In the genomic region with DNA sequence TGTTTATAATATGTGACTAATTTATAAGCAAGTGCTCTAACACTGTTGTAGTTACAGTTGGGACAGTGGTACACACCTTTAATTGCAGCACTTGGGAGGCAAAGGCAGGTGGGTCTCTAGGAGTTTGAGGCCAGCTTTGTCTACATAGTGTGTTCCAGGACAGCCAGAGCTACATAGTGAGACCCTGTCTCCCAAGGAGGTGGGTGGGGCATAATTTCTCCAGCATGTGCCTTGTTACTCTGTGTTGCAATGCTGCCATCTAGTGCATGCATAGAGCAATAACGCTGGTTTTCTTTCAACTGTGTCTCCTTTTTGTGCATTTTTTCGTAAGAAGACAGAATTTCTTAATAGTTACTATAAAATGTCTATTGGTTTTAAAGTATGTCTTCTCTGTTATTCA, we compare ENCODE assay signal across 7 mouse cellular contexts. TPM values are rescaled to one million over a fixed set of nuclear protein-coding genes. Genes with fewer than 3 reads are reported as not detected.
A peak's percentile ranks its signal among the peaks of the same experiment; 100 is the strongest.
DNase-seq lines count a peak whose midpoint lies in the region; ATAC-seq and TF ChIP-seq lines count a peak whose summit lies in the region.

No protein-coding gene starts in this region.

- H3K36me3 ChIP-seq in G1E (replicated peaks): peaks cover 72% of the 10 kb centered on the region
- H3K36me3 ChIP-seq in hindbrain, embryonic 10.5 days: peaks cover 61% of the 10 kb centered on the region
- H3K36me3 ChIP-seq in lung, embryonic 14.5 days (ENCODE audit: insufficient read depth): peaks cover 51% of the 10 kb centered on the region

- DNase-seq in G1E (ENCODE audit: low spot score): peak; percentile 25
- peak; percentile 45 for DNase-seq in hindbrain, embryonic 10.5 days (ENCODE audit: low spot score)
- peak; percentile 18 to 66 for DNase-seq in layer of hippocampus, adult 18-20 months (ENCODE audit: low spot score in 2 of 2)
- peak; percentile 88 for DNase-seq in lung, embryonic 14.5 days
- DNase-seq in retina, postnatal 1 day: peak; percentile 83

- no peak overlapping the region for H3K4me3 ChIP-seq in G1E (ENCODE audit: low read depth, low read length)
- no peak overlapping the region for H3K4me3 ChIP-seq in bone marrow macrophage, adult 2 months (ENCODE audit: insufficient read depth, low read length)
- no peak overlapping the region for H3K4me3 ChIP-seq in hindbrain, embryonic 10.5 days
- H3K4me3 ChIP-seq in lung, embryonic 14.5 days (ENCODE audit: low read depth, low read length): no peak overlapping the region

- 45% methylated on average over 2 of the region's 2 CpGs for WGBS in hindbrain, embryonic 10.5 days
- 45% methylated on average over 2 of the region's 2 CpGs for WGBS in lung, embryonic 14.5 days

- no peaks in the 10 kb centered on the region for H3K9me3 ChIP-seq in G1E (replicated peaks)
- H3K9me3 ChIP-seq in hindbrain, embryonic 10.5 days: no peaks in the 10 kb centered on the region
- H3K9me3 ChIP-seq in lung, embryonic 14.5 days (ENCODE audit: low read depth, low read length): no peaks in the 10 kb centered on the region

- peak; percentile 69 for TF ChIP-seq CTCF in G1E (IDR thresholded peaks at IDR 0.05; ENCODE audit: low read depth, low read length)
- TF ChIP-seq CTCF in bone marrow macrophage, adult 2 months (IDR thresholded peaks at IDR 0.05; ENCODE audit: low read depth, low read length): peak; percentile 43; the same call in 1 of the 2 replicates
- peak; percentile 85 for TF ChIP-seq CTCF in lung, embryonic 14.5 days (IDR thresholded peaks at IDR 0.05; ENCODE audit: low read depth)

- no peak overlapping the region for H3K27ac ChIP-seq in bone marrow macrophage, adult 2 months (ENCODE audit: insufficient read depth, low read depth, low read length)
- no peak overlapping the region for H3K27ac ChIP-seq in hindbrain, embryonic 10.5 days
- H3K27ac ChIP-seq in lung, embryonic 14.5 days (ENCODE audit: low read depth): no peak overlapping the region

- H3K4me1 ChIP-seq in G1E (ENCODE audit: insufficient read depth, low read depth, low read length): no peaks in the 10 kb centered on the region
- no peaks in the 10 kb centered on the region for H3K4me1 ChIP-seq in bone marrow macrophage, adult 2 months (ENCODE audit: control insufficient read depth, insufficient read depth, low read length)
- H3K4me1 ChIP-seq in hindbrain, embryonic 10.5 days (replicated peaks): no peaks in the 10 kb centered on the region
- no peaks in the 10 kb centered on the region for H3K4me1 ChIP-seq in lung, embryonic 14.5 days (ENCODE audit: insufficient read depth)

- H3K9ac ChIP-seq in lung, embryonic 14.5 days: no peak overlapping the region

- ATAC-seq in G1E (ENCODE audit: extremely low read depth, insufficient number of reproducible peaks, low FRiP score, poor library complexity, severe bottlenecking): no peak; the same call in 1 of the 2 replicates
- peak; percentile 60 for ATAC-seq in erythroid progenitor cell, adult 5-6 weeks (replicated peaks; ENCODE audit: low FRiP score, poor library complexity, severe bottlenecking)
- ATAC-seq in lung, embryonic 14.5 days (ENCODE audit: insufficient read depth): peak; percentile 90; the same call in 1 of the 2 replicates

- no peak for TF ChIP-seq POLR2A in bone marrow macrophage, adult 2 months (IDR thresholded peaks at IDR 0.05; ENCODE audit: borderline replicate concordance, low read depth, low read length)

- H3K4me2 ChIP-seq in lung, embryonic 14.5 days: no peak overlapping the region

- no peaks in the 10 kb centered on the region for H3K27me3 ChIP-seq in G1E (ENCODE audit: insufficient read depth, low read length)
- H3K27me3 ChIP-seq in hindbrain, embryonic 10.5 days (ENCODE audit: insufficient read depth, poor library complexity, severe bottlenecking): no peaks in the 10 kb centered on the region
- H3K27me3 ChIP-seq in lung, embryonic 14.5 days (ENCODE audit: insufficient read depth, low read length): no peaks in the 10 kb centered on the region

RNA-seq across cellular contexts. Expression of a gene that starts 33.4 kb away (rescaled TPM):
- 238 and 273 TPM in 2 replicates for total RNA-seq in G1E (2014; fragmentation: Nextera tagmentation)
- 155 and 216 TPM in 2 replicates for total RNA-seq in G1E (2017)
- polyA plus RNA-seq in G1E (2012): 31.4 and 66.5 TPM in 2 replicates
- 203 and 253 TPM in 2 replicates for polyA plus RNA-seq in bone marrow macrophage, adult 2 months (2012; ENCODE audit: insufficient read depth, insufficient read length, missing spikeins)
- total RNA-seq in erythroid progenitor cell, adult 5-6 weeks (2015; ENCODE audit: low replicate concordance): 314 and 393 TPM in 2 replicates
- total RNA-seq in erythroid progenitor cell, adult 5-6 weeks (2017; ENCODE audit: low replicate concordance): 251 and 277 TPM in 2 replicates
- polyA plus RNA-seq in hindbrain, embryonic 10.5 days (2016; fragmentation: Nextera tagmentation; extraction: Ambion mirVana): 103 and 135 TPM in 2 replicates
- total RNA-seq in layer of hippocampus, adult 18-20 months (2021): 100 to 1,000 TPM; 188 to 206 TPM
- polyA plus RNA-seq in lung, embryonic 14.5 days (2014; fragmentation: Nextera tagmentation; extraction: Ambion mirVana): 131 and 139 TPM in 2 replicates

RNA-seq across cellular contexts. Expression of a gene that starts 47.0 kb away (rescaled TPM):
- total RNA-seq in G1E (2014; fragmentation: Nextera tagmentation) (72.4 and 103 TPM in 2 replicates), G1E (2017) (40.5 and 41.5 TPM in 2 replicates)
- 5.1 and 6.0 TPM in 2 replicates for polyA plus RNA-seq in G1E (2012)
- polyA plus RNA-seq in bone marrow macrophage, adult 2 months (2012; ENCODE audit: insufficient read depth, insufficient read length, missing spikeins): 19.6 and 22.4 TPM in 2 replicates
- total RNA-seq in erythroid progenitor cell, adult 5-6 weeks (2015; ENCODE audit: low replicate concordance): 5.4 and 10.9 TPM in 2 replicates
- total RNA-seq in erythroid progenitor cell, adult 5-6 weeks (2017; ENCODE audit: low replicate concordance): 1.5 and 8.5 TPM in 2 replicates
- 25.7 and 27.3 TPM in 2 replicates for polyA plus RNA-seq in hindbrain, embryonic 10.5 days (2016; fragmentation: Nextera tagmentation; extraction: Ambion mirVana)
- 10 to 100 TPM; 23.8 to 24.6 TPM for total RNA-seq in layer of hippocampus, adult 18-20 months (2021)
- 11.3 and 11.4 TPM in 2 replicates for polyA plus RNA-seq in lung, embryonic 14.5 days (2014; fragmentation: Nextera tagmentation; extraction: Ambion mirVana)

RNA-seq across cellular contexts. Expression of a gene that starts 47.1 kb away (rescaled TPM):
- total RNA-seq in G1E (2014; fragmentation: Nextera tagmentation) (49.2 and 58.4 TPM in 2 replicates), G1E (2017) (15.7 and 21.1 TPM in 2 replicates)
- 2.9 and 3.4 TPM in 2 replicates for polyA plus RNA-seq in G1E (2012)
- 23.0 and 23.7 TPM in 2 replicates for polyA plus RNA-seq in bone marrow macrophage, adult 2 months (2012; ENCODE audit: insufficient read depth, insufficient read length, missing spikeins)
- total RNA-seq in erythroid progenitor cell, adult 5-6 weeks (2015; ENCODE audit: low replicate concordance): 56.6 and 69.2 TPM in 2 replicates
- 40.2 and 46.3 TPM in 2 replicates for total RNA-seq in erythroid progenitor cell, adult 5-6 weeks (2017; ENCODE audit: low replicate concordance)
- polyA plus RNA-seq in hindbrain, embryonic 10.5 days (2016; fragmentation: Nextera tagmentation; extraction: Ambion mirVana): 9.3 and 9.4 TPM in 2 replicates
- total RNA-seq in layer of hippocampus, adult 18-20 months (2021): 10 to 100 TPM; 50.6 to 57.0 TPM
- polyA plus RNA-seq in lung, embryonic 14.5 days (2014; fragmentation: Nextera tagmentation; extraction: Ambion mirVana): 12.8 and 15.4 TPM in 2 replicates

Comparison
In these comparisons a context has a peak if more than half of its experiments do, and no peak if none do; other contexts are left out.
1. DNase-seq: peak in every context shown above with its lines; median percentile 88 in lung, embryonic 14.5 days; 83 in retina, postnatal 1 day; 45 in hindbrain, embryonic 10.5 days; 42 in layer of hippocampus, adult 18-20 months; 25 in G1E.